Mouse (Mus musculus): ENCODE measurements around the gene Cstad.

Gene Cstad

GRCm38 (mm10) chr2:30594641-30595379 lies at the start of gene Cstad:
Cstad (plus strand) TSS chr2:30595040.
- peak; percentile 84 for DNase-seq

GRCm38 (mm10) chr2:30545706-30546105 lies 49.1 kb upstream of the Cstad start:
- DNase-seq, result no peak

GRCm38 (mm10) chr2:30546219-30546618 lies 48.6 kb upstream of the Cstad start:
- DNase-seq, result no peak

- DNase-seq, result peak; percentile 79
These were observed 47.2 kb upstream of the Cstad start for GRCm38 (mm10) chr2:30547455-30548217.

- peak; percentile 38 for DNase-seq
These were observed 43.3 kb upstream of the Cstad start for GRCm38 (mm10) chr2:30551579-30551978.

- DNase-seq, result peak; percentile 73
These were observed 40.8 kb upstream of the Cstad start for GRCm38 (mm10) chr2:30553851-30554540.

- DNase-seq, result peak; percentile 40
These were observed 39.6 kb upstream of the Cstad start for GRCm38 (mm10) chr2:30555257-30555656.

- no peak for DNase-seq
These were observed 38.3 kb upstream of the Cstad start for GRCm38 (mm10) chr2:30556495-30556894.

- no peak for DNase-seq
These were observed 35.3 kb upstream of the Cstad start for GRCm38 (mm10) chr2:30559552-30559951.

GRCm38 (mm10) chr2:30562553-30562952 lies 32.3 kb upstream of the Cstad start:
- no peak for DNase-seq

- no peak for DNase-seq
These were observed 23.2 kb upstream of the Cstad start for GRCm38 (mm10) chr2:30571647-30572046.

- DNase-seq, result no peak
These were observed 21.3 kb upstream of the Cstad start for GRCm38 (mm10) chr2:30573522-30573921.

- DNase-seq, result no peak
These were observed 17.8 kb upstream of the Cstad start for GRCm38 (mm10) chr2:30577010-30577409.

GRCm38 (mm10) chr2:30578006-30578405 lies 16.8 kb upstream of the Cstad start:
- DNase-seq, result no peak

- DNase-seq, result peak; percentile 86
These were observed 7.7 kb upstream of the Cstad start for GRCm38 (mm10) chr2:30587161-30587560.

- no peak for DNase-seq
These were observed 7.2 kb upstream of the Cstad start for GRCm38 (mm10) chr2:30587671-30588070.

GRCm38 (mm10) chr2:30588985-30589511 lies 5.8 kb upstream of the Cstad start:
- DNase-seq, result peak; percentile 82

- DNase-seq, result no peak
These were observed 5.1 kb upstream of the Cstad start for GRCm38 (mm10) chr2:30589781-30590180.

GRCm38 (mm10) chr2:30590909-30591308 lies 3.9 kb upstream of the Cstad start:
- DNase-seq, result peak; percentile 87

GRCm38 (mm10) chr2:30592391-30592790 lies 2.4 kb upstream of the Cstad start:
- DNase-seq, result no peak

GRCm38 (mm10) chr2:30592951-30593350 lies 1.9 kb upstream of the Cstad start:
- DNase-seq, result no peak

GRCm38 (mm10) chr2:30593636-30594310 lies 1.1 kb upstream of the Cstad start:
- no peak for DNase-seq

GRCm38 (mm10) chr2:30595796-30596195 lies 956 bp downstream of the Cstad start:
- no peak for DNase-seq
